Mouse (Mus musculus) erythroblast, embryonic 14.5 days (primary cell): ENCODE results near the gene Cth. TPM values are rescaled to one million over a fixed set of nuclear protein-coding genes. Genes with fewer than 3 reads are reported as not detected.
"Not testable (repeated sequence)": the region's sequence is repeated elsewhere in the genome, so short reads cannot be mapped to it uniquely, and the experiment has no call there.

Source experiments
- H3K27me3 ChIP-seq: 2 replicates; pipeline ENCODE4 v1.6.1; 2012; ENCODE audit warnings: inconsistent platforms; ENCODE audit not compliant: control insufficient read depth
- H3K36me3 ChIP-seq: 2 replicates; pipeline ENCODE4 v1.6.1; 2012; ENCODE audit warnings: mild to moderate bottlenecking, inconsistent platforms; ENCODE audit not compliant: control insufficient read depth
- H3K4me1 ChIP-seq: 2 replicates; pipeline ENCODE4 v1.6.1; 2012; ENCODE audit warnings: inconsistent platforms; ENCODE audit not compliant: control insufficient read depth
- H3K4me3 ChIP-seq: replicated peaks from 2 replicates; pipeline ENCODE3; 2012; ENCODE audit warnings: moderate library complexity, mild to moderate bottlenecking, inconsistent platforms
- H3K9me3 ChIP-seq: 2 replicates; pipeline ENCODE4 v1.6.1; 2012; ENCODE audit warnings: low read length, inconsistent platforms, mixed read lengths; ENCODE audit not compliant: control insufficient read depth
- GATA1 ChIP-seq: IDR thresholded peaks from 2 replicates; pipeline ENCODE4 v1.6.1; 2012; ENCODE audit warnings: low read length, inconsistent platforms, mixed read lengths
- TAL1 ChIP-seq: IDR thresholded peaks from 3 replicates; pipeline ENCODE4 v1.6.1; 2012; ENCODE audit warnings: low read length, inconsistent platforms, mixed read lengths
- polyA plus RNA-seq: library from polyadenylated mRNA; stranded (reverse); fragments of >175 nt; gene quantifications from 2 replicates; pipeline ENCODE4 v1.2.3, GENCODE M21; 2012

Cth gene
- polyA plus RNA-seq, 1 experiment: not detected

DNA sequence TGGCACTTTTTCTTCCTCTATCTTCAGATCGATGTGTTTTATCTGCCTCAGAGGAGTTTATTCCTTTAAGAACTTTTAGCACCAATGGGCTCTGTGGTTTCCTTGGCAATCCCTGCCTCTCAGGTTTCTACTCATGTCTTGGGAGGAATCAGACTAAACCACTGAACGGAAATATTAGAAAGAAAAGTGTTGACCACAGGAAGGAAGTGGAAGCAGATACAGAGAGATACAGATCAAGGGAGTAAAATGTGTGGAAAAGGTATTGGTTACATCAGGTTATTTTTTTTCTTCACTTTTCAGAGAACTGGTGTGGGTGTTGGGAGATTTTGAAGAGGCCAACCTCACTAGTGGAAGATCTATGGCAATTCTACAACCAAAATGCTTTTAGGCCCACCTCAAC, 13.7 kb upstream of the Cth start:
- Histone ChIP-seq H3K4me1 (no peaks in the 10 kb centered on the region), H3K27me3 (peaks cover 17% of the 10 kb centered on the region), H3K36me3 (no peaks in the 10 kb centered on the region), H3K4me3 (no peak overlapping the region), H3K9me3 (no peaks in the 10 kb centered on the region)
- TF ChIP-seq GATA1: no peak
- no peak for TF ChIP-seq TAL1

DNA sequence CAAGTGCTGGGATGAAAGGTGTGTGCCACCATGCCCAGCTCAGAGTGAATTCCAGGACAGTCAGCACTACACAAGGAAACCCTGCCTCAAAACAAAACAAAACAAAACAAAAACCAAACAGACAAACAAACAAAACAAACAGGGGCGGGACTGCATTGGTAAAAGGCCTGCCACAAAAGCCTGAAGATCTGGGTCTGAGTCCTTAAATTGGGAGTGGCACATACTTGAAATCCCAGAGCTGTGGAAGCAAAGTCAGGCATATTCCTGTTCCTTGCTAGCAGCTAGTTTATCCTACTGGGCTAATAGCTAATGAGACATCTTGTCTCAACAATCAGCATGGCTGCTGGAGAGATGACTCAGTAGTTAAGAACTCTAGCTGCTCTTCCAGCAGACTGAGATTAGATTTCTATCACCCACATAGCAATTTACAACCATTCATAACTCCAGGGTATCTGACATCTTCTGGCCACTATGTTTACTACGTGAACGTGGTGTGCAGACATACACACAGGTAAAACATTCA, 9.5 kb upstream of the Cth start:
- Histone ChIP-seq H3K36me3 (no peaks in the 10 kb centered on the region), H3K4me3 (no peak overlapping the region), H3K9me3 (no peaks in the 10 kb centered on the region), H3K27me3 (no peaks in the 10 kb centered on the region), H3K4me1 (no peaks in the 10 kb centered on the region)
- TF ChIP-seq GATA1 (no peak), TAL1 (no peak)

DNA sequence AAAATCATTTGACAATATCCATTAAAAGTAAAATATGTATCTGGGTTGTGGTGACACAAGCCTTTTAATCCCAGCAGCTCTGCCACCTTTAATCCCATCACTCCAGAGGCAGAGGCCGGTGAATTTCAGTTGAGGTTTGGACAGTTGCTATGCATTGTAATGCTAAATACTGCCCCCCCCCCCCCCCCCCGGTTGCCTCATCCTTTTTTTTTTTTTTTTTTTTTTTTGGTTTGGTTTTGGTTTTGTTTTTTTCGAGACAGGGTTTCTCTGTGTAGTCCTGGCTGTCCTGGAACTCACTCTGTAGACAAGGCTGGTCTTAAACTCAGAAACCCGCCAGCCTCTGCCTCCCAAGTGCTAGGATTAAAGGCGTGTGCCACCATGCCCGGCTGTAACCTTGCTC, 8.3 kb upstream of the Cth start:
- not testable (repeated sequence) for H3K9me3 ChIP-seq, H3K27me3 ChIP-seq, H3K36me3 ChIP-seq, H3K4me1 ChIP-seq, H3K4me3 ChIP-seq

DNA sequence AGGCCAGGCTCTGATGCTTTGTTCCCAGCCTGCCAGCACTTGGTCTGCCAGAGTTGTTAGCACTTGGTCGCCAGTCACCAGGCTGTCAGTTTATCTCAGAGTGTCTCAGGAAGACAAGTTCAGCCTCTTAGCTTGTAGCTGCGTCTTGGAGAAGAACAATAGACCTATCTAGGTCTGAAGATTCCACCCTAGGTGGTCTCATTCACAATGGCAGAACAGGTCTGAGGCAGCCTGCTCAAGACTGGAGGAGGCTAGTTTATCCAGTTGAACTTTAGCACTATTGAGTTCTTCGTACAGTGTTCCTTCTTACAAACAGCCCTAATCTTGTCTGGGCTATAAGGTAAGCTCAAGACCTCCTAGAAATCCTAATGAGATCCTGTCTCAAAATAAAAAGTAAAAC, 7.2 kb upstream of the Cth start:
- Histone ChIP-seq H3K27me3 (peaks cover 6% of the 10 kb centered on the region), H3K36me3 (no peaks in the 10 kb centered on the region)
- TF ChIP-seq GATA1: no peak
- TF ChIP-seq TAL1: no peak

GRCm38 (mm10) chr3:157931592-157931991, 6.7 kb upstream of the Cth start:
- TF ChIP-seq TAL1 (no peak), GATA1 (no peak)
- Histone ChIP-seq H3K36me3 (no peaks in the 10 kb centered on the region), H3K4me3 (no peak overlapping the region), H3K4me1 (no peaks in the 10 kb centered on the region), H3K9me3 (no peaks in the 10 kb centered on the region), H3K27me3 (peaks cover 7% of the 10 kb centered on the region)

More for the DNA sequence above, 7.2 kb upstream of the Cth start:
- no peaks in the 10 kb centered on the region for H3K4me1 ChIP-seq
- no peaks in the 10 kb centered on the region for H3K9me3 ChIP-seq
- no peak overlapping the region for H3K4me3 ChIP-seq

DNA sequence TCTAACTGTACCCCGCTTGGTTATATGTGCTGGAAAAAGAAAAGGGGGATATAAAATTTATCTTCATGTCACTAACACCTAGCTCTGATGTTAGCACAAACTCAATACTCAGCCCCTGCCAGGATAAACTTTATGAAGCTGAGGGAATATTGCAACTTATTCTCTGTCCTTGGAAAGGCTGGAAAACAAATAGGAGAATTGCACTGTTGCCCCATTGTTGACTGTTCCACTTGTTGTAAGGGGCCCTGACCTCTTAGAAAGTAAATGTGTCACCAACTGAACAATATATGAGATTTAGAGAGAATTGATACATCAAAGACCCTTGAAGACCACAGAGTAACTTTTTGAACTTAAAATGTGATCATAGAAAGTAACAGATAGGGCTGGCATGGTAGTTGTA, 4.5 kb upstream of the Cth start:
- Histone ChIP-seq H3K27me3 (peaks cover 11% of the 10 kb centered on the region), H3K4me1 (peaks cover 9% of the 10 kb centered on the region), H3K9me3 (no peaks in the 10 kb centered on the region), H3K36me3 (no peaks in the 10 kb centered on the region), H3K4me3 (no peak overlapping the region)
- TF ChIP-seq GATA1: no peak
- no peak for TF ChIP-seq TAL1

DNA sequence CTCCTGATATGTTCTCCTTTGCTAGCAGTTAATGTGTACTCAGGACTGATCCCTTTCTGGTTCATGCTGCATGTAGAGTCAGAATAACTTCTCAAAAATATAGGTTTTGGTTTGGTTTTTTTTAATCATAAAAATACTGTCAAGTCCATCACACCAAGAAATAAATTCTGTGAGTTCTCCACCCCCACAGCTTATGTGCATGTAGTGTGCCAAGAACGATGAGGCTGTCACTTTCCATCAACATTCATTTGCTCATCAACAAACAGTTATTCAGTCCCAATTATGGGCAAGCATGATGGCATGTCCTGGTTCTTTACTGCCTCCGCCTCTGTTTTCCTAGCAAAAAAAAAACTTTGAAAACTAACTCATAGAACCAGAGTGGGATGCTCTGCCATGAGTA, 3.9 kb upstream of the Cth start:
- peaks cover 12% of the 10 kb centered on the region for H3K4me1 ChIP-seq
- H3K36me3 ChIP-seq: no peaks in the 10 kb centered on the region
- TF ChIP-seq TAL1: no peak
- no peak for TF ChIP-seq GATA1
- H3K27me3 ChIP-seq: peaks cover 11% of the 10 kb centered on the region
- no peaks in the 10 kb centered on the region for H3K9me3 ChIP-seq
- H3K4me3 ChIP-seq: no peak overlapping the region

GRCm38 (mm10) chr3:157926761-157927160, 1.9 kb upstream of the Cth start:
- peaks cover 12% of the 10 kb centered on the region for H3K4me1 ChIP-seq
- H3K36me3 ChIP-seq: no peaks in the 10 kb centered on the region
- H3K4me3 ChIP-seq: no peak overlapping the region
- no peaks in the 10 kb centered on the region for H3K9me3 ChIP-seq
- H3K27me3 ChIP-seq: peaks cover 11% of the 10 kb centered on the region
- no peak for TF ChIP-seq TAL1
- no peak for TF ChIP-seq GATA1

DNA sequence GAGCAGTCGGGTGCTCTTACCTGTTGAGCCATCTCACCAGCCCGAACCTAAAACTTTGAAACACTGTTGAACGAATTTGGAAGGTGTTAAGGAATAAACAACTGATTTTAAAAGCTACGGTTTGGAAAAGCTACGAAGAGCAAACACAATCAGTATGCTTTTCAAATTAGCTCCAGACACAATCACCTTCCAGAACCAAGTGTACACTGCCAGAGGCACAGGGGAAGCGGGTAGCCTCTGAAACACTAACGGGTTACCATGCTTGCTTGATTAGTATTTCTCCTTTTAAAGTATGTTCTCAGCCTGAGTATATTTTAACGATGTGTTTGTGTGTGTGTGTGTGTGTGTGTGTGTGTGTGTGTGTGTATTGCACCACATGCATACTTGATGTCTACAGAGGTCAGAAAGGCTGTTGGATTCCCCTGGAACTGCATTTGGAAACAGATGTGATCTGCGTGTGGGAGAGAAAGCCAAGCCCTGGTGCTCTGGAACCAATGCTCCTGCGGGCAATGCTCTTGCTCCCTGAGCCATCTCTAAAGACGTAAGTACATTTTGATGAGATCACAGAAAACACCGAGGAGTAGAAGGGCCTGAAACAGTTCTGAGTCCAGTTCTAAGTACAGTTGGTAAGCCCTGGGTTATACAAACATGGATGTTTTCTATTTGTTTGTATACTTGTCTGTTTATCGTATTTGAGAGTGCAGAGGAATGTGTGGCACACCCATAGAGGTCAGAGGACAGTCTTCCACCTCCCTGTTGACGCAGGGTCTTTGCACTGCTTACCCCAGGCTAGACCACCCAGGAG, 1.0 kb upstream of the Cth start:
- H3K27me3 ChIP-seq: peaks cover 11% of the 10 kb centered on the region
- no peak overlapping the region for H3K4me3 ChIP-seq
- peaks cover 12% of the 10 kb centered on the region for H3K4me1 ChIP-seq
- no peaks in the 10 kb centered on the region for H3K36me3 ChIP-seq
- no peaks in the 10 kb centered on the region for H3K9me3 ChIP-seq
- no peak for TF ChIP-seq GATA1
- TF ChIP-seq TAL1: no peak
